Mouse (Mus musculus) MEL (cell line): ENCODE measurements around the gene Slc2a9. TPM values are rescaled to one million over a fixed set of nuclear protein-coding genes. Genes with fewer than 3 reads are reported as not detected.

Experiments used
- DNase-seq: peaks from one replicate; pipeline ENCODE4 v3.0.0; 2011; ENCODE audit warnings: low read depth, low spot score
- H3K27ac ChIP-seq: 2 replicates; pipeline ENCODE4 v1.5.1; 2012; ENCODE audit warnings: low read depth, mild to moderate bottlenecking, control low read depth, low read length, moderate library complexity; ENCODE audit not compliant: control insufficient read depth
- H3K27me3 ChIP-seq, 2 experiments: fragments of 150-350 bp in 1 of 2; sonication (generic) in 1 of 2; 2 replicates each; pipeline ENCODE4 v1.6.1; 2012; ENCODE audit warnings: low read length in 2 of 2, mild to moderate bottlenecking in 2 of 2, improper control_type of control experiment in 1 of 2, moderate library complexity in 1 of 2; ENCODE audit not compliant: insufficient read depth in 2 of 2, control insufficient read depth in 1 of 2
- H3K36me3 ChIP-seq, 2 experiments: 2 replicates each; pipeline ENCODE4 v1.6.1; 2012 to 2014; ENCODE audit warnings: low read length in 2 of 2, improper control_type of control experiment in 1 of 2, inconsistent platforms in 1 of 2, mild to moderate bottlenecking in 1 of 2; ENCODE audit not compliant: insufficient read depth in 2 of 2, control insufficient read depth in 1 of 2
- H3K4me1 ChIP-seq, 2 experiments: fragments of 150-350 bp in 1 of 2; sonication (generic) in 1 of 2; 2 replicates each; pipeline ENCODE4 v1.6.1; 2012; ENCODE audit warnings: low read length in 2 of 2, improper control_type of control experiment in 1 of 2, mild to moderate bottlenecking in 1 of 2; ENCODE audit not compliant: insufficient read depth in 2 of 2, control insufficient read depth in 1 of 2
- H3K4me3 ChIP-seq, 2 experiments: fragments of 150-350 bp in 1 of 2; sonication (generic) in 1 of 2; 2 replicates each; pipeline ENCODE4 v1.5.1; 2012; ENCODE audit warnings: low read depth in 2 of 2, low read length in 2 of 2, mild to moderate bottlenecking in 2 of 2, moderate library complexity in 2 of 2, control low read depth in 1 of 2, improper control_type of control experiment in 1 of 2; ENCODE audit not compliant: control insufficient read depth in 1 of 2, insufficient read depth in 1 of 2
- H3K79me2 ChIP-seq: 2 replicates; pipeline ENCODE4 v1.6.1; 2012; ENCODE audit warnings: mild to moderate bottlenecking, low read length, moderate library complexity; ENCODE audit not compliant: control insufficient read depth, poor library complexity, insufficient read depth
- H3K9ac ChIP-seq: 2 replicates; pipeline ENCODE4 v1.6.1; 2012; ENCODE audit warnings: low read depth, mild to moderate bottlenecking, control low read depth, low read length, moderate library complexity; ENCODE audit not compliant: control insufficient read depth, poor library complexity, severe bottlenecking
- H3K9me3 ChIP-seq: fragments of 150-350 bp; sonication (generic); replicated peaks from 2 replicates; pipeline ENCODE4 v1.6.1; 2012; ENCODE audit warnings: mild to moderate bottlenecking, low read length, improper control_type of control experiment, moderate library complexity; ENCODE audit not compliant: insufficient read depth
- BHLHE40 ChIP-seq: IDR thresholded peaks from 2 replicates; pipeline ENCODE4 v1.6.1; 2012; ENCODE audit warnings: low read depth, mild to moderate bottlenecking, inconsistent platforms, low read length, improper control_type of control experiment, borderline replicate concordance
- CHD1 ChIP-seq: IDR thresholded peaks from 2 replicates; pipeline ENCODE4 v1.6.1; 2012; ENCODE audit warnings: low read depth, mild to moderate bottlenecking, inconsistent platforms, low read length, improper control_type of control experiment
- CHD2 ChIP-seq: IDR thresholded peaks from 2 replicates; pipeline ENCODE4 v1.6.1; 2011; ENCODE audit warnings: low read length, improper control_type of control experiment
- CTCF ChIP-seq, 3 experiments: IDR thresholded peaks in 2 of 3; conservative IDR thresholded peaks in 1 of 3; 2 replicates each; pipeline ENCODE4 v1.5.1; 2011 to 2012; ENCODE audit warnings: low read length in 3 of 3, low read depth in 2 of 3, mild to moderate bottlenecking in 2 of 3, improper control_type of control experiment in 1 of 3, inconsistent platforms in 1 of 3, mixed read lengths in 1 of 3, moderate library complexity in 1 of 3; ENCODE audit not compliant: control insufficient read depth in 1 of 3, insufficient read depth in 1 of 3, poor library complexity in 1 of 3, severe bottlenecking in 1 of 3
- E2F4 ChIP-seq: IDR thresholded peaks from 2 replicates; pipeline ENCODE4 v1.6.1; 2011; ENCODE audit warnings: low read depth, low read length, improper control_type of control experiment, borderline replicate concordance
- ELF1 ChIP-seq: IDR thresholded peaks from 2 replicates; pipeline ENCODE4 v1.6.1; 2014; ENCODE audit warnings: low read depth, mild to moderate bottlenecking, inconsistent platforms, low read length, improper control_type of control experiment, moderate library complexity
- EP300 ChIP-seq, 2 experiments: IDR thresholded peaks; 2 replicates each; pipeline ENCODE4 v1.6.1; 2011; ENCODE audit warnings: improper control_type of control experiment in 2 of 2, low read length in 2 of 2, low read depth in 1 of 2, mild to moderate bottlenecking in 1 of 2
- ETS1 ChIP-seq: IDR thresholded peaks from 2 replicates; pipeline ENCODE4 v1.6.1; 2012; ENCODE audit warnings: low read depth, mild to moderate bottlenecking, inconsistent platforms, low read length, improper control_type of control experiment, moderate library complexity
- GABPA ChIP-seq: IDR thresholded peaks from 2 replicates; pipeline ENCODE4 v1.6.1; 2012; ENCODE audit warnings: low read depth, mild to moderate bottlenecking, inconsistent platforms, low read length, improper control_type of control experiment, moderate library complexity
- JUND ChIP-seq: IDR thresholded peaks from 2 replicates; pipeline ENCODE4 v1.6.1; 2011; ENCODE audit warnings: low read depth, mild to moderate bottlenecking, improper control_type of control experiment, low read length
- MAFK ChIP-seq: IDR thresholded peaks from 2 replicates; pipeline ENCODE4 v1.6.1; 2011; ENCODE audit warnings: low read depth, mild to moderate bottlenecking, low read length, improper control_type of control experiment, borderline replicate concordance
- MXI1 ChIP-seq: IDR thresholded peaks from 2 replicates; pipeline ENCODE4 v1.6.1; 2011; ENCODE audit warnings: mild to moderate bottlenecking, low read depth, low read length, improper control_type of control experiment
- MYB ChIP-seq: IDR thresholded peaks from 2 replicates; pipeline ENCODE4 v1.6.1; 2011; ENCODE audit warnings: mild to moderate bottlenecking, low read depth, low read length, improper control_type of control experiment
- NELFE ChIP-seq: IDR thresholded peaks from 2 replicates; pipeline ENCODE4 v1.6.1; 2011; ENCODE audit warnings: low read depth, low read length, improper control_type of control experiment
- NRF1 ChIP-seq: IDR thresholded peaks from 2 replicates; pipeline ENCODE4 v1.6.1; 2014; ENCODE audit warnings: low read depth, mild to moderate bottlenecking, inconsistent platforms, low read length, improper control_type of control experiment, moderate library complexity; ENCODE audit not compliant: poor library complexity, insufficient read depth, severe bottlenecking
- POLR2A ChIP-seq, 2 experiments: IDR thresholded peaks; 2 replicates each; pipeline ENCODE4 v1.6.1; 2011 to 2012; ENCODE audit warnings: low read length in 2 of 2, mild to moderate bottlenecking in 2 of 2, control low read depth in 1 of 2, improper control_type of control experiment in 1 of 2, low read depth in 1 of 2, moderate library complexity in 1 of 2; ENCODE audit not compliant: control insufficient read depth in 1 of 2, insufficient read depth in 1 of 2, poor library complexity in 1 of 2
- POLR2AphosphoS5 ChIP-seq: IDR thresholded peaks from 2 replicates; pipeline ENCODE4 v1.6.1; 2012; ENCODE audit warnings: low read depth, borderline replicate concordance, mild to moderate bottlenecking, inconsistent platforms, low read length, moderate library complexity, mixed read lengths
- RAD21 ChIP-seq: IDR thresholded peaks from 2 replicates; pipeline ENCODE4 v1.6.1; 2011; ENCODE audit warnings: mild to moderate bottlenecking, low read depth, low read length, improper control_type of control experiment
- RCOR1 ChIP-seq: IDR thresholded peaks from 2 replicates; pipeline ENCODE4 v1.6.1; 2012; ENCODE audit warnings: low read depth, mild to moderate bottlenecking, inconsistent platforms, low read length, improper control_type of control experiment
- SIN3A ChIP-seq: IDR thresholded peaks from 2 replicates; pipeline ENCODE4 v1.6.1; 2012; ENCODE audit warnings: low read length, improper control_type of control experiment, inconsistent platforms
- TAL1 ChIP-seq: IDR thresholded peaks from 2 replicates; pipeline ENCODE4 v1.6.1; 2012; ENCODE audit warnings: mild to moderate bottlenecking, inconsistent platforms, low read length, moderate library complexity, mixed read lengths
- TCF12 ChIP-seq: IDR thresholded peaks from 2 replicates; pipeline ENCODE4 v1.6.1; 2014; ENCODE audit warnings: low read depth, mild to moderate bottlenecking, inconsistent platforms, low read length, improper control_type of control experiment, moderate library complexity
- UBTF ChIP-seq: IDR thresholded peaks from 2 replicates; pipeline ENCODE4 v1.6.1; 2012; ENCODE audit warnings: low read depth, mild to moderate bottlenecking, inconsistent platforms, low read length, improper control_type of control experiment, moderate library complexity, borderline replicate concordance; ENCODE audit not compliant: insufficient read depth
- USF1 ChIP-seq: IDR thresholded peaks from 2 replicates; pipeline ENCODE4 v1.6.1; 2014; ENCODE audit warnings: low read depth, mild to moderate bottlenecking, inconsistent platforms, low read length, improper control_type of control experiment, moderate library complexity
- USF2 ChIP-seq, 2 experiments: IDR thresholded peaks; 2 replicates each; pipeline ENCODE4 v1.6.1; 2011 to 2012; ENCODE audit warnings: improper control_type of control experiment in 2 of 2, low read length in 2 of 2, borderline replicate concordance in 1 of 2, inconsistent platforms in 1 of 2, low read depth in 1 of 2, mild to moderate bottlenecking in 1 of 2; ENCODE audit not compliant: insufficient read depth in 1 of 2
- ZC3H11A ChIP-seq: IDR thresholded peaks from 2 replicates; pipeline ENCODE4 v1.6.1; 2012; ENCODE audit warnings: low read depth, mild to moderate bottlenecking, inconsistent platforms, low read length, improper control_type of control experiment
- ZKSCAN1 ChIP-seq: IDR thresholded peaks from 2 replicates; pipeline ENCODE4 v1.6.1; 2012; ENCODE audit warnings: low read depth, mild to moderate bottlenecking, inconsistent platforms, low read length, improper control_type of control experiment, moderate library complexity
- ZNF384 ChIP-seq: IDR thresholded peaks from 2 replicates; pipeline ENCODE4 v1.6.1; 2012; ENCODE audit warnings: low read depth, mild to moderate bottlenecking, inconsistent platforms, low read length, improper control_type of control experiment
- polyA plus RNA-seq, 2 experiments: library from polyadenylated mRNA; stranded (reverse) in 1 of 2; unstranded in 1 of 2; fragments of >175 nt in 1 of 2; fragments of >200 nt in 1 of 2; gene quantifications; 2 replicates each; pipeline versions ENCODE4 v1.2.1 to v1.2.4; 2012; ENCODE audit warnings: low replicate concordance in 2 of 2, low read depth in 1 of 2; ENCODE audit not compliant: insufficient read length in 2 of 2, insufficient read depth in 1 of 2, missing spikeins in 1 of 2
- total RNA-seq: library from RNA; depleted of rRNA; stranded (reverse); fragments of 300-350 nt; gene quantifications from 2 replicates; pipeline ENCODE4 v1.2.3, GENCODE M21; 2012

Gene Slc2a9
- total and polyA plus RNA-seq, 3 experiments: 1.1 to 4.2 TPM; not detected in 1

DNA sequence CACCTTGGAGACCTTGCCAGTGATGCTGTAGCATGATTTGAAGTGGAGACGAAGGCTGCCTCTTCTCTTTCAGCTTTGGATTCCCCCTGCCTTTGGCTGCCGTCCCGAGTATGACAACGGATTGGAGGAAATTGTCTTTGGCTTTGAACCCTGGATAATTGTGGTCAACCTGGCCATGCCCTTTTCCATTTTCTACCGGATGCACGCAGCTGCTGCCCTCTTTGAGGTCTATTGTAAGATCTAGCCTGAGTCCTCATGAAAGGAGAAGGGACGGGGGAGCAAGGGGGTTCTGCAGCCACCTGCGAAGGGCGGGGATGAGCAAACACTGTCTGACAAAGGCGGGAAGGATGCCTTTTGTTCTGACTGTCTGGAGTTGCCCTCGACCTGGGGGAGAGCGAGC is 200.3 kb downstream of the Slc2a9 start:
- Histone ChIP-seq H3K4me3 (no peak overlapping the region), H3K4me1 (no peaks in the 10 kb centered on the region), H3K27ac (no peak overlapping the region), H3K79me2 (no peaks in the 10 kb centered on the region), H3K27me3 (peaks cover 1 to 3% of the 10 kb centered on the region in 2 experiments; a peak in 2 of 4 replicates), H3K9ac (no peak overlapping the region), H3K9me3 (no peaks in the 10 kb centered on the region), H3K36me3 (no peaks in the 10 kb centered on the region)
- no peak for DNase-seq
- TF ChIP-seq ZNF384 (no peak), RAD21 (no peak), UBTF (no peak), POLR2AphosphoS5 (no peak), EP300 (IDR thresholded peaks at IDR 0.05; ENCODE audit: low read depth in 1 of 2, low read length in 2 of 2) (no peak), NELFE (no peak), MAFK (no peak), POLR2A (IDR thresholded peaks at IDR 0.05; ENCODE audit: control insufficient read depth in 1 of 2, insufficient read depth in 1 of 2, low read depth in 1 of 2, low read length in 2 of 2, poor library complexity in 1 of 2) (no peak), CTCF (IDR thresholded peaks at IDR 0.05 in 2 of 3, conservative IDR thresholded peaks at IDR 0.05 in 1 of 3; ENCODE audit: control insufficient read depth in 1 of 3, insufficient read depth in 1 of 3, low read depth in 2 of 3, low read length in 3 of 3, poor library complexity in 1 of 3, severe bottlenecking in 1 of 3) (no peak), ELF1 (no peak), ZKSCAN1 (no peak), CHD1 (no peak), ZC3H11A (no peak), SIN3A (no peak), GABPA (no peak)

DNA sequence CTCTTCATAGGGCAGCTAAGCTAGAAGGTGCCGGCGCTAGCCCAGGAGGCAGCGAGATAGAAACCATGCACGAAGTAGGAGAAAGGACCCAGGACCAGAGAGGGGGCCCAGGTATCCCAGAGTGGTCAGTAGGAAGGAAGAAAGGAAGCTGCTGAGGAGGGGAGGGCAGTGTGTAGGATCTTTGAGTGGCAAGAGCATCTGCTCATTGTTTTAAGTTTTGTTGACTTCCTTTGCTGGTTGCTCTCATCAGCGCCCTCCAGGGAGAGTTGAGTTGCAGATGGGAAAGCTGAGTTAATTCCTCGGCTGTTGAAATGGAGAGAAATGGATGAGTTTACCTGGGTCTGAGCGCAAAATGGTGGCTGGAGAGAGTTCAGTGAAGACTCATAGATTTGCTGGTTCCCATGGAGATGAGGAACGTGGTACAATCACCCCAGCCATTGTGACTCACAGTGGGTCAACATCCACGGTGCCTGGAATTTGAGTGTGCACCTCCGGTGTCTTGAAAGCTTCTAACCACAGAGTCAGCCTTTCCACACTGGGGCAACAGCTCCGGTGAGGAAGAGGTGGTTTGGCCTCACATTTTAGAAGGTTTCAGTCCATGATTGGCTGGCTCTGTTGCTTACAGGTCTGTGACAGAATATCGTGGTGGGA is 201.1 kb downstream of the Slc2a9 start:
- Histone ChIP-seq H3K4me1 (no peaks in the 10 kb centered on the region), H3K79me2 (no peaks in the 10 kb centered on the region), H3K9ac (no peak overlapping the region), H3K36me3 (no peaks in the 10 kb centered on the region)
- TF ChIP-seq ETS1 (no peak), JUND (no peak), NRF1 (no peak), USF1 (no peak), GABPA (no peak), EP300 (IDR thresholded peaks at IDR 0.05; ENCODE audit: low read depth in 1 of 2, low read length in 2 of 2) (no peak), RCOR1 (no peak), POLR2AphosphoS5 (no peak), CHD2 (no peak), USF2 (IDR thresholded peaks at IDR 0.05; ENCODE audit: borderline replicate concordance in 1 of 2, insufficient read depth in 1 of 2, low read depth in 1 of 2, low read length in 2 of 2) (no peak), E2F4 (no peak), MYB (no peak), TAL1 (no peak), BHLHE40 (no peak), MXI1 (no peak), TCF12 (no peak), UBTF (no peak), SIN3A (no peak), RAD21 (no peak)
- TF ChIP-seq, all 39 proteins: peak for 0
- Histone ChIP-seq H3K27ac (no peak overlapping the region), H3K4me3 (no peak overlapping the region), H3K27me3 (peaks cover 1 to 3% of the 10 kb centered on the region in 2 experiments; a peak in 2 of 4 replicates), H3K9me3 (no peaks in the 10 kb centered on the region)
- no peak for DNase-seq
